9 mouse cellular contexts compared by ENCODE assay signal in the genomic region with DNA sequence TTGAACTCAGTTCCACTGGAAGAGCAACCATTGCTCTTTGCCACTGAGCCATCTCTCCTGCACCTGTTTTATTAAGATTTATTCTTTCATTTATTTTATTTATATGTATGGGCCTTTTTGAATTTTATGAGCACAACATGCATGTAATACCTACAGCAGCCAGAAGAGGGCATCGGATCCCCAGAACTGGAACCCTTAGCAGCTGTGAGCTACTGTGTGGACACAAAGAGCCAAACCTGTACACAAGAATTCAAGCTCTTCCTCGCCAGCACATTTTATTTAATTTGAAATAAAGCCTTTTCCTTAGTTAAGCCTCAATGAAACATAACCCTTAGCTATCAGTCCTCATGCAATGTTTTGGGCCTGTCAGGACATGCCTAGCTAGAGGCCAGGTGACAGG.
DNase-seq lines count a peak whose midpoint lies in the region; ATAC-seq and TF ChIP-seq lines count a peak whose summit lies in the region.
"Had no signal": no experiment of that assay in that cellular context is flagged by ENCODE, and none has a peak within 500 bp of the region (broad histone marks: within the 10 kb centered on the region; RNA-seq: fewer than 3 reads in every experiment).

No protein-coding gene starts in this region.

- H3K4me3 ChIP-seq in kidney, embryonic 14.5 days (ENCODE audit: low read length): no peak overlapping the region
- no peak overlapping the region for H3K4me3 ChIP-seq in cortical plate, adult 2 months (ENCODE audit: insufficient read depth, low read length)
- H3K4me3 ChIP-seq: embryonic facial prominence, embryonic 15.5 days; neural tube, embryonic 13.5 days had no signal

- DNase-seq in kidney, adult 18-20 months: peak; percentile 55
- peak; percentile 53 for DNase-seq in 3T3-L1 (ENCODE audit: low read depth, low spot score)
- peak; percentile 62 to 67 for DNase-seq in B cell, adult 2 months
- peak; percentile 62 for DNase-seq in lung, postnatal 36 days
- no peak for DNase-seq in gastrocnemius, adult 8-10 months (ENCODE audit: low spot score in 2 of 2)

- peaks cover 8% of the 10 kb centered on the region for H3K4me1 ChIP-seq in kidney, embryonic 14.5 days (ENCODE audit: control insufficient read depth, insufficient read depth, low read length)
- H3K4me1 ChIP-seq in cortical plate, adult 2 months (ENCODE audit: control insufficient read depth, insufficient read depth, low read length): no peaks in the 10 kb centered on the region

- ATAC-seq in kidney, embryonic 14.5 days (ENCODE audit: low FRiP score, low TSS enrichment): no peak

- no peak overlapping the region for H3K27ac ChIP-seq in kidney, embryonic 14.5 days (ENCODE audit: low read depth, low read length)
- H3K27ac ChIP-seq in cortical plate, adult 2 months (ENCODE audit: insufficient read depth, low read length): no peak overlapping the region
- H3K27ac ChIP-seq: embryonic facial prominence, embryonic 15.5 days; neural tube, embryonic 13.5 days had no signal

- no peaks in the 10 kb centered on the region for H3K27me3 ChIP-seq in kidney, embryonic 14.5 days (ENCODE audit: control insufficient read depth, insufficient read depth, low read length)
- H3K27me3 ChIP-seq: embryonic facial prominence, embryonic 15.5 days had no signal

- no peak overlapping the region for H3K4me2 ChIP-seq in kidney, embryonic 14.5 days (replicated peaks; ENCODE audit: low read depth, low read length)
- H3K4me2 ChIP-seq: embryonic facial prominence, embryonic 15.5 days; neural tube, embryonic 13.5 days had no signal

- no peak overlapping the region for H3K9ac ChIP-seq in kidney, embryonic 14.5 days (ENCODE audit: low read depth, low read length)
- H3K9ac ChIP-seq: embryonic facial prominence, embryonic 15.5 days; neural tube, embryonic 13.5 days had no signal

- peak; percentile 51; the same call in 1 of the 2 replicates for TF ChIP-seq CTCF in cortical plate, adult 2 months (IDR thresholded peaks at IDR 0.05; ENCODE audit: extremely low read depth, insufficient read depth, low read length)

- no peaks in the 10 kb centered on the region for H3K36me3 ChIP-seq in kidney, embryonic 14.5 days (ENCODE audit: control insufficient read depth, insufficient read depth, low read length)
- H3K36me3 ChIP-seq: embryonic facial prominence, embryonic 15.5 days; neural tube, embryonic 13.5 days had no signal

- TF ChIP-seq POLR2A in cortical plate, adult 2 months (IDR thresholded peaks at IDR 0.05; ENCODE audit: extremely low read depth, insufficient read depth, low read length): no peak

- no peaks in the 10 kb centered on the region for H3K9me3 ChIP-seq in kidney, embryonic 14.5 days (ENCODE audit: control insufficient read depth, low read length)
- H3K9me3 ChIP-seq: embryonic facial prominence, embryonic 15.5 days had no signal

- 73% methylated on average over 2 of the region's 2 CpGs for WGBS in kidney, embryonic 14.5 days

Comparison
In these comparisons a context has a peak if more than half of its experiments do, and no peak if none do; other contexts are left out.
1. DNase-seq: peak in kidney, adult 18-20 months (single experiment), 3T3-L1 (single experiment), B cell, adult 2 months (2 of 2) and lung, postnatal 36 days (single experiment); none in gastrocnemius, adult 8-10 months (0 of 2).